Mouse (Mus musculus): ENCODE data around the gene Gm10563. TPM values are rescaled to one million over a fixed set of nuclear protein-coding genes. Genes with fewer than 3 reads are reported as not detected.
"Not testable (repeated sequence)": the region's sequence is repeated elsewhere in the genome, so short reads cannot be mapped to it uniquely, and the experiment has no call there.

The Gm10563 gene
- polyA plus RNA-seq, 1 experiment from 2014 or later = not detected

DNA sequence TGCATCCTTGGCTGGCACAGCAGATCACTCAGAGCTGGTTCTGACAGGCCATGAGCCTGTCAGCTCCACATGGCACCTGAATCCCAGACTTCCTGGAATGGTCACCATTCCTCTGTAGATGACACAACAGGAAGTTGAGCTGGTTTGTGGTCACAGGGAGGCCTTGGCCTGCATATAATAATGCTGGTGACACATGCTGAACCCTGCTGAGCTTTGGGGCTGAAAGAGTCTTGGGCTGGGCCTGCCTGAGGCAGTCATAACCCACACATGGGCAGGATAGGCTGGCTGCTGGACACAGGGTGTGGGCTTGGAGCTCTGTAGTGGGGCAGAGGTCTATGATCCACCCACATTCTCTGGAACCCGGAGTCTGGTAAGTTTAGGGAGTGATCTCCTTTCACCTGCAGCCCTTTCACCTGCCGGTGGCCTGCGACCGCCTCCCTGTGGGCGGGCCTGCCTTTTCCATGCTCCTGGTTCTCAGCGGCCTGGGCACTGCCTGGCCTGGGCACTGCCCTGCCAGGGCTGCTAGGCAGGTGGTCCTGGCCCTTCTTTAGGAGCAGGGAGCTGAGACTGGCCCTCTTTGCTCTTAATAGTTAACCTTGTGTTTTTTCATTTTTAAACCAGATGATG is 62.8 kb downstream of the Gm10563 start:
- 91% methylated on average over 6 of the region's 6 CpGs for WGBS
- no peak for ATAC-seq (ENCODE audit: low FRiP score)
- H3K4me3 ChIP-seq = no peak overlapping the region
- no peaks in the 10 kb centered on the region for H3K27me3 ChIP-seq
- no peaks in the 10 kb centered on the region for H3K4me1 ChIP-seq (replicated peaks)
- no peaks in the 10 kb centered on the region for H3K9me3 ChIP-seq
- H3K36me3 ChIP-seq = peaks cover 87% of the 10 kb centered on the region
- no peak overlapping the region for H3K9ac ChIP-seq
- H3K27ac ChIP-seq = no peak overlapping the region
- H3K4me2 ChIP-seq = no peak overlapping the region

GRCm38 (mm10) chr4:155580420-155580819 is 64.8 kb downstream of the Gm10563 start:
- Histone ChIP-seq H3K4me2 (no peak overlapping the region), H3K9ac (no peak overlapping the region), H3K4me1 (replicated peaks) (no peaks in the 10 kb centered on the region), H3K27ac (no peak overlapping the region), H3K9me3 (no peaks in the 10 kb centered on the region), H3K27me3 (no peaks in the 10 kb centered on the region), H3K36me3 (peaks cover 80% of the 10 kb centered on the region), H3K4me3 (no peak overlapping the region)
- ATAC-seq (ENCODE audit: low FRiP score) = no peak
- 33% methylated on average over 1 of the region's 1 CpGs for WGBS

DNA sequence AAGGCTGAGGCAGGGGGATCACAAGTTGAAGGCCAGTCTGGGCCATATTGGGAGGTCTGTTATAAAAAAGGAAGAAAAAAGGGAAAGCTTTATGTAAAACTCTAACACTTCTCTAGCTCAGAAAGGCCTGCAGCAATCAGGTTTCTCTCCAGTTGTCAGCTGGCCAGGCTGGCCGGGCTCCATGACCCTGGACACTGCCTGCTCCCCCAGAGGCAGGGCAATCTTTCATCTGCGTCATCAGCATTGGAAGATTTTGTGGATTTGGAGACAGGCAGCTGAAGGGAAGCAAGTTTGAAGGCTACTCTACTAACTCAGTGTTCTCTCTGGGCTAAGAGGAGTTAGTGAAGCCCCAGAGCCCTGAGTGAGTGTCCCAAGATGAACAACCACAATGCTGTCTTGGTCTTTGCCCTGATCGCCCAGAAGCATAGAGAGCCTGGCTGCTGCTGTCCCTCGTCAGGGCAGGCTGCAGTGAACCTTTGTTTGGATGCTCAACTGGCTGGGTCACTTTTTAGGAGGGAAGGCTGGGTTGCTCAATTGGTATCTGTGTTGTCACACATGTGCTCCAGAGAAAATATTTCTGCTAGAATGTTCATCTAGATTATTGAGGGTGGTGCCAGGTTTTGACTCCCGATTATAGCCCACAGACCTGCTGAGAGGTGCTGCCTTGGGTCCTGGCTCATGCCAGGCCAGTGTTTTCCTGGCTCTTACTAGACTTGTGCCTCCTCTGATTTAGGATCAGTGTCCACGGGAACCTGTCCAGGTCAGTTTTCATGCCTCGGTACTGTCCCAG is 66.7 kb downstream of the Gm10563 start:
- H3K4me2 ChIP-seq = no peak overlapping the region
- H3K36me3 ChIP-seq = peaks cover 61% of the 10 kb centered on the region
- H3K9ac ChIP-seq = no peak overlapping the region
- no peaks in the 10 kb centered on the region for H3K27me3 ChIP-seq
- H3K27ac ChIP-seq = no peak overlapping the region
- H3K4me1 ChIP-seq (replicated peaks) = no peaks in the 10 kb centered on the region
- WGBS = 94% methylated on average over 7 of the region's 7 CpGs
- no peak overlapping the region for H3K4me3 ChIP-seq
- no peaks in the 10 kb centered on the region for H3K9me3 ChIP-seq
- no peak for ATAC-seq (ENCODE audit: low FRiP score)

DNA sequence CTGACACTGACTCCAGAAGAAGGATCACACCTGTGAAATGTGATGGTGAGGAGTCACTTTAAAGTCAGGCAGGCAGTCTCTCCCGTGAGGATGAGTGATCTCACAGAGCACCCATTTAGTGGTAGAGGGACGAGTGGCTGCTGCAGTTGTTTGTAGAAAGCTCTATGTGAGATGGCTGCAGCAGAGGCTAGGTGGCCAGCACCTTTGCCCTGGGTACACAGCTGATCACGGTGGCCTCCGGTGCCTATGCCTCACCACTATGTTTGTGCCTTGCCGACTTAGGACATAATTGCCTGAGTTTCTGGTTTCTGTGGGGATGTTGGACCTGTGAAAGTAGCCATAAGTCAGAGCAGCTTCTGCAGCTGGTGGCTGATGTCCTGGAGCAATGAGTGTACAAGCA is 67.5 kb downstream of the Gm10563 start:
- peaks cover 55% of the 10 kb centered on the region for H3K36me3 ChIP-seq
- no peak overlapping the region for H3K9ac ChIP-seq
- H3K27ac ChIP-seq = no peak overlapping the region
- 95% methylated on average over 5 of the region's 5 CpGs for WGBS
- ATAC-seq (ENCODE audit: low FRiP score) = no peak
- no peaks in the 10 kb centered on the region for H3K9me3 ChIP-seq
- H3K4me3 ChIP-seq = no peak overlapping the region
- H3K4me1 ChIP-seq (replicated peaks) = no peaks in the 10 kb centered on the region
- no peaks in the 10 kb centered on the region for H3K27me3 ChIP-seq
- H3K4me2 ChIP-seq = no peak overlapping the region

GRCm38 (mm10) chr4:155577132-155577531 is 68.1 kb downstream of the Gm10563 start:
- ATAC-seq (ENCODE audit: low FRiP score) = no peak
- Histone ChIP-seq H3K4me2 (no peak overlapping the region), H3K36me3 (peaks cover 49% of the 10 kb centered on the region), H3K4me1 (replicated peaks) (no peaks in the 10 kb centered on the region), H3K27ac (no peak overlapping the region), H3K9ac (no peak overlapping the region), H3K27me3 (no peaks in the 10 kb centered on the region), H3K4me3 (no peak overlapping the region), H3K9me3 (no peaks in the 10 kb centered on the region)
- WGBS = 96% methylated on average over 9 of the region's 9 CpGs

GRCm38 (mm10) chr4:155575521-155575920 is 69.7 kb downstream of the Gm10563 start:
- Histone ChIP-seq H3K27me3 (no peaks in the 10 kb centered on the region), H3K4me2 (no peak overlapping the region), H3K36me3 (peaks cover 41% of the 10 kb centered on the region), H3K27ac (no peak overlapping the region), H3K4me1 (replicated peaks) (0 out of 2 replicates have a peak, but pooled peaks cover 4% of the 10 kb centered on the region), H3K9ac (no peak overlapping the region), H3K9me3 (no peaks in the 10 kb centered on the region), H3K4me3 (no peak overlapping the region)
- ATAC-seq (ENCODE audit: low FRiP score) = no peak
- 81% methylated on average over 8 of the region's 8 CpGs for WGBS

DNA sequence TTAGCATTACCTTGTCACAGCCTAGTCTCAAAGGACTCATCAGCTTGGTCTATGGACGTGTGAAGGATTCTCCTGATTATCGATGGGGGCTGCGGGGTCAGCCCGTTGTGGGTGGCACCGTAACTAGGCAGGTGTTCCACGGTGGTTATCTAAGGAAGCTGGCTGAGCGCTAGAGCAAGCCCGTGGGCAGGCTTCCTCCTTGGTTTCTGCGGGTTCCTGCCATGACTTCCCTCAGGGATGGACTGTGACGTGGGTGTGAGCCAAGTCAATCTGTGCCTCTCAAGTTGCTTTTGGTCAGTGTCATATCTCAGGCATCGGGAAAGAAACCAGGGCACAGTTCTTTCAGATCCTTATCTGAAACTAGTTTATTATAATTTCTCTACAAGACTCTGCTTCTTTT is 70.3 kb downstream of the Gm10563 start:
- H3K9me3 ChIP-seq = no peaks in the 10 kb centered on the region
- H3K9ac ChIP-seq = no peak overlapping the region
- H3K4me1 ChIP-seq (replicated peaks) = 0 out of 2 replicates have a peak, but pooled peaks cover 4% of the 10 kb centered on the region
- 89% methylated on average over 11 of the region's 11 CpGs for WGBS
- H3K4me3 ChIP-seq = no peak overlapping the region
- no peak for ATAC-seq (ENCODE audit: low FRiP score)
- no peak overlapping the region for H3K27ac ChIP-seq
- no peak overlapping the region for H3K4me2 ChIP-seq
- H3K36me3 ChIP-seq = peaks cover 38% of the 10 kb centered on the region
- no peaks in the 10 kb centered on the region for H3K27me3 ChIP-seq

GRCm38 (mm10) chr4:155573876-155574275 is 71.3 kb downstream of the Gm10563 start:
- Histone ChIP-seq H3K4me2 (no peak overlapping the region), H3K27ac (no peak overlapping the region), H3K4me3 (no peak overlapping the region), H3K36me3 (peaks cover 27% of the 10 kb centered on the region), H3K9me3 (no peaks in the 10 kb centered on the region), H3K4me1 (replicated peaks) (0 out of 2 replicates have a peak, but pooled peaks cover 4% of the 10 kb centered on the region), H3K9ac (no peak overlapping the region), H3K27me3 (no peaks in the 10 kb centered on the region)
- ATAC-seq (ENCODE audit: low FRiP score) = no peak
- 96% methylated on average over 9 of the region's 9 CpGs for WGBS

DNA sequence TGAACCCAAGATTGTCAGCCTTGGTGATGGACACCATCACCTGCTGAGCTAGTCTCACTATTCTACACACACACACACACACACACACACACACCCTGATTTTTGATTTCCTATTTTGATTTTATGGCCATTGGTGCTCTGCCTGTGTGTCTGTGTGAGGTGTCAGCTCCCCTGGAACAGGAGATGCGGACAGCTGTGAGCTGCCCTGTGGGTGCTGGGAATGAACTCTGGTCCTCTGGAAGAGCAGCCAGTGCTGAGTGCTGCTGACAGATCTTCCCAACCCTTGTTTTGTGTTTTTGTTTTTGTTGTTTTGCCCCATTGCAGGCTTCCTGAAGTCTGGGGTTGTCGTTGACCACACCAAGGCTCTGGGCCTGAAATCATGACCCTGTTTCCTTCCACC is 72.1 kb downstream of the Gm10563 start:
- no peaks in the 10 kb centered on the region for H3K27me3 ChIP-seq
- WGBS = 97% methylated on average over 2 of the region's 2 CpGs
- H3K4me2 ChIP-seq = no peak overlapping the region
- no peak for ATAC-seq (ENCODE audit: low FRiP score)
- H3K4me1 ChIP-seq (replicated peaks) = 0 out of 2 replicates have a peak, but pooled peaks cover 4% of the 10 kb centered on the region
- H3K36me3 ChIP-seq = peaks cover 20% of the 10 kb centered on the region
- no peak overlapping the region for H3K27ac ChIP-seq
- H3K4me3 ChIP-seq = no peak overlapping the region
- no peaks in the 10 kb centered on the region for H3K9me3 ChIP-seq
- H3K9ac ChIP-seq = no peak overlapping the region

GRCm38 (mm10) chr4:155571442-155571841 is 73.8 kb downstream of the Gm10563 start:
- no peak for ATAC-seq (ENCODE audit: low FRiP score)
- Histone ChIP-seq H3K27me3 (no peaks in the 10 kb centered on the region), H3K27ac (no peak overlapping the region), H3K4me1 (replicated peaks) (peaks cover 5% of the 10 kb centered on the region; the same call in 1 of the 2 replicates), H3K4me3 (no peak overlapping the region), H3K36me3 (peaks cover 5% of the 10 kb centered on the region), H3K9ac (no peak overlapping the region), H3K9me3 (no peaks in the 10 kb centered on the region), H3K4me2 (no peak overlapping the region)
- WGBS = 93% methylated on average over 2 of the region's 2 CpGs

GRCm38 (mm10) chr4:155570315-155570714 is 74.9 kb downstream of the Gm10563 start:
- H3K27ac ChIP-seq; H3K4me2 ChIP-seq; H3K9ac ChIP-seq; H3K27me3 ChIP-seq; H3K9me3 ChIP-seq; H3K4me3 ChIP-seq; H3K36me3 ChIP-seq; ATAC-seq (ENCODE audit: low FRiP score): not testable (repeated sequence)
- 93% methylated on average over 11 of the region's 11 CpGs for WGBS
- H3K4me1 ChIP-seq (replicated peaks) = peaks cover 15% of the 10 kb centered on the region

DNA sequence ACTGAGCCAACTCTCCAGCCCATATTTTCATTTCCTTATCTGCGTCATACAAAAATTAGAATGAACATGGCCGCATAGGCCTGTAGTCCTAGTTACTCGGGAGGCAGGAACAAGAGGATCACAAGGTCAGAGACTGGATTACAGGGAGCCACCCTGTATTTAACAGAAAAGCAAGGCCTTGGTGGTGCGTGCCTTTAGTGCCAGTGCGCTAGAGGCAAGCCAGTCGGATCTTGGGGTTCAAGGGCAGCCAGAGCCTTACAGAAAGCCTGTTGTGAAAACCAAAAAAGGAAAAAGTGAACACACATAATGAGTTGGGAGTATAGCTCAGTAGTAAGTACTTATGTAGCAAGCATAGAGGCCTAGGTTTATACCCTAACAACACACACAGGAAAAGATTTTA is 75.4 kb downstream of the Gm10563 start:
- no peaks in the 10 kb centered on the region for H3K9me3 ChIP-seq
- ATAC-seq (ENCODE audit: low FRiP score) = no peak
- peaks cover 20% of the 10 kb centered on the region for H3K4me1 ChIP-seq (replicated peaks)
- H3K4me2 ChIP-seq = no peak overlapping the region
- H3K27me3 ChIP-seq = no peaks in the 10 kb centered on the region
- H3K4me3 ChIP-seq = no peak overlapping the region
- WGBS = 93% methylated on average over 6 of the region's 6 CpGs
- no peaks in the 10 kb centered on the region for H3K36me3 ChIP-seq
- H3K9ac ChIP-seq = no peak overlapping the region
- no peak overlapping the region for H3K27ac ChIP-seq
